Mouse (Mus musculus): ENCODE results near the gene Supt6. TPM values are rescaled to one million over a fixed set of nuclear protein-coding genes. Genes with fewer than 3 reads are reported as not detected.

Supt6 gene
- polyA plus RNA-seq, 1 experiment = 26.5 TPM

DNA sequence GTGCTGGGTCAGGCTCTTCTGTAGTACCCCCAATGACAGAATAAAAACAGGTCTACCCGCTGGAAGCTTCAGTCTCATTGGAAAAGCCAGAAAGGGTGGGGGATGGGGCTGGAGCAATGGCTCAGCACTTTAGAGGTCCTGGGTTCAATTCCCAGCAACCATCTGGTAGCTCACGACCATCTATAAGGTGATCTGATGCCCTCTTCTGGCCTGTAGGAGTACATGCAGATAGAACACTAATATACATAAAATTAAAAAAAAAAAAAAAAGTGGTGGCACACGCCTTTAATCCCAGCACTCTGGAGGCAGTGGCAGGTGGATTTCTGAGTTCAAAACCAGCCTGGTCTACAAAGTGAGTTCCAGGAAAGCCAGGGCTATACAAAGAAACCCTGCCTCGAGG, 74.5 kb downstream of the Supt6 start:
- TF ChIP-seq CTCF (IDR thresholded peaks at IDR 0.05; ENCODE audit: insufficient read depth, low read length) (0 out of 2 replicates have a peak, but pooled peaks have one; percentile 19), POLR2A (IDR thresholded peaks at IDR 0.05; ENCODE audit: borderline replicate concordance, extremely low read depth, low read depth, low read length) (no peak)
- H3K4me3 ChIP-seq (replicated peaks; ENCODE audit: extremely low read depth, low read depth, low read length) = no peak overlapping the region
- WGBS = 74% methylated on average over 4 of the region's 4 CpGs
- peak; percentile 3 for DNase-seq
- H3K4me1 ChIP-seq (ENCODE audit: control insufficient read depth, insufficient read depth, low read length) = peaks cover 3% of the 10 kb centered on the region; the same call in 1 of the 2 replicates

DNA sequence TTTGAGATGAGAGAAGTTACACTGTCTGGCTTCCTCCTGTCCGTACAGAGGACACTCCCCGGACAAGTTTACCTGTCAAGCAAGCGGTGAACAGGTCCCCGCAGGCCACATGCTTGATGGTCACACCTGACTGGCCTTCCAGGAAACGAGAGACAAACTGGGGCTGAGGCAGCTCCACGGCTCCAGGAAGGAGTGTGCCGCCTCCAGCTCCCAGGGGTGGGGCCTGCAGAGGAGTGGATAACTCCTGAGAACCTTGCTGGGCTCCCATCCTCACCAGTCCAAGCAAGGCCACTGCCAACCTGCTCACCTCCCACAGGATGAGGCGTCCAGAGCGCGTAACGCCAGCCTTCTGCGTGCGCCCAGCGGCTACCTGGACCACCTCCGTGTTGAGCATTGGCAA, 75.5 kb downstream of the Supt6 start:
- Histone ChIP-seq H3K4me1 (ENCODE audit: control insufficient read depth, insufficient read depth, low read length) (no peaks in the 10 kb centered on the region), H3K4me3 (replicated peaks; ENCODE audit: extremely low read depth, low read depth, low read length) (no peak overlapping the region)
- no peak for DNase-seq
- TF ChIP-seq CTCF (IDR thresholded peaks at IDR 0.05; ENCODE audit: insufficient read depth, low read length) (no peak), POLR2A (IDR thresholded peaks at IDR 0.05; ENCODE audit: borderline replicate concordance, extremely low read depth, low read depth, low read length) (no peak)
- 87% methylated on average over 15 of the region's 15 CpGs for WGBS

DNA sequence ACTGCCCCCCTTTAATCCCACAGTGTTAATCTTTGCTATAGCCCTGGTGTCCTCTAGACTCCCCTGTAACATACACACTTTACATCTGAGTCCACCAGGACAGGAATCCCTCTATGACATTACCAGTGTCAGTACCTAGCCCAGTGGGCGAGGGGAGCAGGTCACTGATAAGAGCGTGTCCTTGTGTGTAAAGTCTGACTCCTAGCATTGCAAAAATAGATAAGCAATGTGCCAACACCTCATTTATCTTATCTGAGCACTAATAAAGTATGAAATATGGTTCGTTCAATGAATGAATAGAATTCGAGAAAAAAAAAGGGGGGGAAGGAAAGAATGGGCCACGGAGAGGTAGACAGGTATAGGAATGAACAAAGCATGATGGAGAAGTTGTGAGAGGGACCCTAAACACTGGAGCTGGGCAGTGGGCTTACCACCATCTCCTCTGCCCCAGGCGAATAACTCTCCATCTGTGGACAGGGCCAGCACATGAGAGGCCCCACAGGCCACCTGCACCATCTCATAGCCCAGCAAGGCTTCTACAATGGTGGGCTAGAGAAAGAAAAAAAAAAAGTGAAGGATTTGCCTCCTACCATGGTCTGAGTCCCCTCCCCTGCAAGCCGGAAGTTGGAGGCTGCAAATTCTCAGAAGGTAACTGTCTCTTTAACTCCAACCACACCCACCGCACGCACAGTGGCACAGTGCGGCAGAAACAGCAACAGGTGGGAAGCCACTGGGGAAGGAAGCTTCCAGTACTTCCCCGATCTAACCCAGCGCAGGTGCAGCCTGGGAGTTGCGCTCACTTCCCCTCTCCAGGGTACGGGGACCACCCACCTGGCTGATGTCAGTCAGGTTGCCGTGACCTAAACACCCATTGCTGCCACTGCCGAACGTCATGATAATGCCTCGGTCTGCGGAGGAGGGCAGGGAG, 77.0 kb downstream of the Supt6 start:
- peaks cover 5% of the 10 kb centered on the region; the same call in 1 of the 2 replicates for H3K4me1 ChIP-seq (ENCODE audit: control insufficient read depth, insufficient read depth, low read length)
- TF ChIP-seq POLR2A (IDR thresholded peaks at IDR 0.05; ENCODE audit: borderline replicate concordance, extremely low read depth, low read depth, low read length) (no peak), CTCF (IDR thresholded peaks at IDR 0.05; ENCODE audit: insufficient read depth, low read length) (no peak)
- 51% methylated on average over 19 of the region's 19 CpGs for WGBS
- peak overlapping the region; percentile 6 for H3K4me3 ChIP-seq (replicated peaks; ENCODE audit: extremely low read depth, low read depth, low read length)
- no peak for DNase-seq

DNA sequence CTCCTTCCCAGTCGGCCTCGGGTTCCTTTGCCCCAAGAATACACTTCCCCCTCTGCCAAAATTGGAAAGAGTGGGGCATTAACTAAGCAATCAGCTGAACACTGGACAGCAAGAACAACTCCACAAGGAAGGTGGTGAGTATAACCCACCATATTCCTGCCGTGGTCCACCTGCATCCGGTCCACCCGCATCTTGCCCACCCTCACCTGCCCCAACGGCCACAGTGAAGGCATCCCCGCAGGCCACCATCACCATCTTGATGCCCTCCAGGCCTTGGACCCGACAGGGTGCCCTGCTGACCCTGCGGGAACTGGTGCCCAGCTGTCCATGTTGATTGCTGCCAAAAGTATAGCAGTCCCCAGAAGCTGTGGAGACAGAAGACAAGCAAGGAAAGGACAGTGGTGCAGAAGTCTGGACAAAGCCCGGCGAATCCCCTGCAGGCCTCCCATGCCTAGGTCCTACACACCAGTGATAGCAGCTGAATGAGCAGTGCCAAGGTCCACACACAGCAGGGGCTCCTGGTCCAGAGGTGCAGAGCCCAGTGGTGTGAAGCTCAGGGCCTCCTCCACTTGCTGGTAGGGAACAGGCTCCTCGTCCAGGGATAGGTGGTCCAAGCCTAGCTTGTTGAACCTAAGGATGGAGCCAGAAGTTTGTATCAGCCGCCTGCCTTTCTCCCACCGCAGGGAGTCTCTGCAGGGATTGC, 78.4 kb downstream of the Supt6 start:
- 92% methylated on average over 14 of the region's 14 CpGs for WGBS
- TF ChIP-seq CTCF (IDR thresholded peaks at IDR 0.05; ENCODE audit: insufficient read depth, low read length) (no peak), POLR2A (IDR thresholded peaks at IDR 0.05; ENCODE audit: borderline replicate concordance, extremely low read depth, low read depth, low read length) (no peak)
- Histone ChIP-seq H3K4me3 (replicated peaks; ENCODE audit: extremely low read depth, low read depth, low read length) (no peak overlapping the region), H3K4me1 (ENCODE audit: control insufficient read depth, insufficient read depth, low read length) (peaks cover 10% of the 10 kb centered on the region)
- no peak for DNase-seq

DNA sequence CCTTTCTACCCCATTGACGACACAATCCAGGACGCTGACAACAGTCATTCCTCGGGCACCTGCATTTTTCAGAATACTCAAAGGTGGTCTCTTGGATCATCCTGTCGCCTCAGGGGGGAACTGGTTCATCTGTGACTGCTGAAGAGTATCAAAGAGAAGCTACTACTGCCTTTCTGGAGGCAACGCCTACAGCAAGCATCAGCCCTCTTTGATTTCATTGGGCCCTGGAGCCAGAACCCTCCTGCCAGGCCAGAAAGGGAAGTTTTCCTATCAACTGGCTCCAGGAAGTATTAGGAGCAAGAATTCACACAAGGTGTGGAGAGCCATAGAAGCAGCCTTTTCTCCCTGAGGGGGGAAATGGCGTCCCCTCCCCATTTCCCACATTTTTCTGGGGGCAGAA, 79.1 kb downstream of the Supt6 start:
- H3K4me3 ChIP-seq (replicated peaks; ENCODE audit: extremely low read depth, low read depth, low read length) = no peak overlapping the region
- TF ChIP-seq POLR2A (IDR thresholded peaks at IDR 0.05; ENCODE audit: borderline replicate concordance, extremely low read depth, low read depth, low read length) (no peak), CTCF (IDR thresholded peaks at IDR 0.05; ENCODE audit: insufficient read depth, low read length) (no peak)
- DNase-seq = no peak
- H3K4me1 ChIP-seq (ENCODE audit: control insufficient read depth, insufficient read depth, low read length) = peaks cover 10% of the 10 kb centered on the region
- WGBS = 83% methylated on average over 6 of the region's 6 CpGs

DNA sequence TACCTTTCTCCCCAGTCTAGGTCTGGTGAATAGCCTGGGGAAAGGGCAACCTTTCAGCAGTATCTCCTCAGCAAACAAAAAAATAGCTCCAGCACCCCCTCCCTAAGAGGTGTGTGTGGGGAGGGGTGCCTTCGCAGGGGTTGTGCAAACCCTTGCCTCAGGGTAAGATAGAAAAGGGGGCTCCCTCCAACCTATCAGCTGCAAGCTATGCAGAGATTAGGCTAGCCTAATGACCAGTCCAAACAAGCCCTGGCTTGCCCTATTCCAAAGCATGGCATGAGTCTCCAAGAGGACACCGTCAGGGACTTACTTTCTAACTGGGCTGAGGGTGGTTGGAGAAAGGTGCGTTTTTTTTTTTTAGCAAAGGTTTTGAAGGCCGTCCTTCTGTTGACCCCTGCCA, 79.6 kb downstream of the Supt6 start:
- 56% methylated on average over 4 of the region's 4 CpGs for WGBS
- H3K4me3 ChIP-seq (replicated peaks; ENCODE audit: extremely low read depth, low read depth, low read length) = no peak overlapping the region

DNA sequence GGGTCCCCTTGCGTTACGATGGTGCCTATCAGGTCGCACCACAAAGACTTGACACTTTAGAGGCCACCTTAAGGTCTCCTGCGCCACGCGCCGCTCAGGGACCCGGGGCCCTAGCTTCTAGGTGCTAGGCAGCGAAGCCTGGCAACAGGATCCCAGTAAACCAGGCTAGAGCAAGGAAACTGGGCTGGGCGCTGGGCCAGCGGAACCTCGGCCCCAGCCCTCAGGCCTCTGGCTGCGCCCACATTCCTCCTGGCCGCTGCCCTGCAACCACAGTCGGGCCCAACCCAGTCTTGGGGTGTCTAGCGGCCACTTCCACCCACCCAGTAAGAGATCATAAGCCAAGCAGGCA, 80.1 kb downstream of the Supt6 start:
- WGBS = 1% methylated on average over 16 of the region's 16 CpGs
- Histone ChIP-seq H3K4me1 (ENCODE audit: control insufficient read depth, insufficient read depth, low read length) (peaks cover 10% of the 10 kb centered on the region), H3K4me3 (replicated peaks; ENCODE audit: extremely low read depth, low read depth, low read length) (peak overlapping the region; percentile 68)
- no peak for DNase-seq
- TF ChIP-seq CTCF (IDR thresholded peaks at IDR 0.05; ENCODE audit: insufficient read depth, low read length) (no peak), POLR2A (IDR thresholded peaks at IDR 0.05; ENCODE audit: borderline replicate concordance, extremely low read depth, low read depth, low read length) (no peak)

More for the DNA sequence above, 79.6 kb downstream of the Supt6 start:
- TF ChIP-seq CTCF (IDR thresholded peaks at IDR 0.05; ENCODE audit: insufficient read depth, low read length) (no peak), POLR2A (IDR thresholded peaks at IDR 0.05; ENCODE audit: borderline replicate concordance, extremely low read depth, low read depth, low read length) (no peak)
- no peak for DNase-seq
- H3K4me1 ChIP-seq (ENCODE audit: control insufficient read depth, insufficient read depth, low read length) = peaks cover 10% of the 10 kb centered on the region

DNA sequence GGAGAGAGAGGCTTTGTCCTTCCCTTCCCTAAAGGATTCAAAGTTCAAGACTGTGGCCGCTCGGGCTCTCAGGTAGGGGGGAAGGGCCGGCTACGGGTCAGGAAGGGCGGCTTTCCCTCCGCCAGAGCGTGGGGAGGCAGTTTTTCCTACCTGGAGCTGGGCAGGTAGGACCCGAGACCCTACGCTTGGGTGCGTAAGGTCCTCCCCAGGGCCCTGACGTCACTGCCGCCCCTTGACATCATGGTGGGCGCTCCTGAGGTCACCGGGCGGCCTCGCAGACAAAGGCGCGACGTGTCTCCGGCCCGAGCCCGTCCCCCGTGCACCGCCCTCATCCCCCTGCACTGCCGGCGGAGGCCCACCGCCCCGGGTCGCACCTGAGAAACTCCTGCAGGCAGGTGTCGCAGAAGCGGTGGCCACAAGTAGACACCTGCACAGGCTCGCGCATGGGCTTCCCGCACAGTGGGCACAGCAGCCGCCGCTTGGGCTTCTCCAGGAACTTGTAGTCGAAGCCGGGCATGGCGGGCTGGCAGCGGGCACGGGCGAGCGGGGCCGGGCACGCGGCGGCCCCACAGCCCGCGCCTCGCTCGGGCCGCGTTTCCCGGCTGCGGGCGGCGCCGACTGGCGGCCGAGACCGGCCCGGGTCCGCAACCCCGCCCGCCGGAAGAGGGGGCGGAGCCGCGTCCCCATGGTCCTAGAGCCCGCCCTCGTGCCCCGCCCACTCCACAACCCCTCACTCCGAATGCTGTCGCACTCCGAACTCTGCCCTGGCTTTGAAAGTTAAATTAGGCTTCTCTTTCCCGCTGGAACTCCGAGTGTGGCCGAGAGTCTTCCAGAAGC, 80.6 kb downstream of the Supt6 start, which contains the start of gene Traf4:
Gene Traf4 (minus strand): TSS at position 666 of the 837 bp plus-strand sequence.
- DNase-seq = peak; percentile 87
- Histone ChIP-seq H3K4me3 (replicated peaks; ENCODE audit: extremely low read depth, low read depth, low read length) (peak within 1 kb of the TSS; percentile 80), H3K4me1 (ENCODE audit: control insufficient read depth, insufficient read depth, low read length) (peaks cover 10% of the 10 kb centered on the region)
- TF ChIP-seq POLR2A (IDR thresholded peaks at IDR 0.05; ENCODE audit: borderline replicate concordance, extremely low read depth, low read depth, low read length) (peak; percentile 51; the same call in 1 of the 2 replicates), CTCF (IDR thresholded peaks at IDR 0.05; ENCODE audit: insufficient read depth, low read length) (no peak)
- WGBS = under 1% methylated on average over 76 of the region's 78 CpGs

DNA sequence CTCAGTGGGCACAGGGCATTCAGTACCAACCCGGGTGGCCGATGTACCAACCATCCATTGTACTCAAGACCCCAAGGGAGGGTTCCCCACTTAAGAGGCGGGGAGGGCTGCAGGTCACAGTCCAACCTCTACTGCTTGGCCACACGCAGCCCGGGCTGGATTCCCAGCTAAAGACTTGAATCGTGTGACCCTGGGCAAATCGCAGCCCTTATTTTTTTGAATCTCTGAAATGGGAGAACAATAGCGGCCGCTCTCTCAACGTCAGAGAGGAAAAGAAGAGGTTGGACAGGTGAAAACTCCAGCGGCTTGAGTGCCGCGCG, 81.2 kb downstream of the Supt6 start:
- WGBS = under 1% methylated on average over 14 of the region's 14 CpGs
- no peak for DNase-seq
- TF ChIP-seq POLR2A (IDR thresholded peaks at IDR 0.05; ENCODE audit: borderline replicate concordance, extremely low read depth, low read depth, low read length) (no peak), CTCF (IDR thresholded peaks at IDR 0.05; ENCODE audit: insufficient read depth, low read length) (no peak)
- Histone ChIP-seq H3K4me1 (ENCODE audit: control insufficient read depth, insufficient read depth, low read length) (peaks cover 10% of the 10 kb centered on the region), H3K4me3 (replicated peaks; ENCODE audit: extremely low read depth, low read depth, low read length) (peak overlapping the region; percentile 80)

Data from lung, adult 2 months (tissue).